Mouse (Mus musculus): ENCODE measurements at regions not wholly inside any gene's neighbourhood (a gene's known extent, or its start where the extent isn't known, plus 50 kb on each side); places are given as distances from the start of the nearest gene placed in this dataset.

DNA sequence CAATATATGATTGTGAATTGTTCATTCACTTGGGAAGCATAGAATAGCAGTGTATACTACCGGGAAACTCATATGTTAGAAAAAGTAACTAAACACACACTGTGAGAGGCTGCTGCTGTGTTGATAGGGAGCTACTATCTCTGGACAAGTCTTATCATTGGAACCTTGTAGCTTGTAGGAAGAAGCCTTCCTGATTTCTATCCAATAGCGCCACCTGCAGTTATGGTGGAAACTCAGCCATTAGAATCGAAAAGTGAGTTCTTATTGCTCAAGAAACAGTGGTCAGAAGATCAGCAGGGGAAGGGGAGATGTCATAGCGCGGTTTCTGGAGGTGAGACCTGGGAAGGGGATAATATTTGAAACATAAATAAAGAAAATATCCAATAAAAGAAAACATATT lies 1245.1 kb upstream of the Cdh6 start:
- peak; percentile 40 for DNase-seq (ENCODE audit: low read depth, low spot score)
- no peak overlapping the region for H3K4me3 ChIP-seq (ENCODE audit: insufficient read depth in 1 of 2, low read depth in 1 of 2, low read length in 2 of 2, poor library complexity in 1 of 2, severe bottlenecking in 1 of 2)
- in situ Hi-C loops (cut with MboI; ENCODE audit: low sequenced_read_pairs in 2 of 2, unreplicated experiment in 2 of 2), result no loop called here
- TF ChIP-seq ZNF384 (IDR thresholded peaks at IDR 0.05; ENCODE audit: low read depth, low read length) (no peak), ZC3H11A (IDR thresholded peaks at IDR 0.05; ENCODE audit: borderline replicate concordance, low read depth, low read length) (peak; percentile 75), MAFK (IDR thresholded peaks at IDR 0.05; ENCODE audit: insufficient read depth, low read depth, low read length) (no peak)
- no peaks in the 10 kb centered on the region for H3K36me3 ChIP-seq (ENCODE audit: control insufficient read depth, insufficient read depth, low read length, poor library complexity, severe bottlenecking)
- H3K9ac ChIP-seq (ENCODE audit: insufficient read depth, low read depth, low read length, poor library complexity, severe bottlenecking), result no peak overlapping the region
- H3K9me3 ChIP-seq (ENCODE audit: control insufficient read depth, insufficient read depth, low read depth, low read length), result no peaks in the 10 kb centered on the region
- H3K27ac ChIP-seq (ENCODE audit: insufficient read depth, low read depth, low read length, poor library complexity, severe bottlenecking), result no peak overlapping the region
- no peaks in the 10 kb centered on the region for H3K4me1 ChIP-seq (ENCODE audit: control insufficient read depth in 2 of 2, insufficient read depth in 2 of 2, low read length in 2 of 2, poor library complexity in 1 of 2)

DNA sequence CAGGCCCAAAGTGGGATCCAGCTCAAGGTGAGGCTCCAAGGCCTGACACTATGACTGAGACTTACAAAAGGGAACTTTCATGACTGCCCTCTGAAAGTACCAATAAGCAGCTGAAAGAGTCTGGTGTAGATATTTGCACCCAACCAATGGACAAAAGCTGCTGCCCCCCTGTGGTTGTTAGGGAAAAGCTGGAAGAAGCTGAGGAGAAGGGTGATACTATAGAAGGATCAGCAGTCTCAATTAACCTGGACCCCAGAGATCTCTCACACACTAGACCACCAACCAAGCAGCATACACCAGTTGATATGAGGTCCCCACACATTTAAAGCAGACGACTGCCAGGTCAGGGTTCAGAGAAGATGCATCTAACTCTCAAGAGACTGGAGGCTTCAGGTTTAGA lies 1211.9 kb upstream of the Cdh6 start:
- TF ChIP-seq MAFK (IDR thresholded peaks at IDR 0.05; ENCODE audit: insufficient read depth, low read depth, low read length) (no peak), ZC3H11A (IDR thresholded peaks at IDR 0.05; ENCODE audit: borderline replicate concordance, low read depth, low read length) (no peak), ZNF384 (IDR thresholded peaks at IDR 0.05; ENCODE audit: low read depth, low read length) (no peak), HCFC1 (IDR thresholded peaks at IDR 0.05; ENCODE audit: borderline replicate concordance, insufficient read depth, low read length) (no peak), CHD2 (IDR thresholded peaks at IDR 0.05; ENCODE audit: low read depth, low read length) (no peak)
- in situ Hi-C loops (cut with MboI; ENCODE audit: low sequenced_read_pairs in 2 of 2, unreplicated experiment in 2 of 2), result no loop called here
- no peak overlapping the region for H3K4me3 ChIP-seq (ENCODE audit: insufficient read depth in 1 of 2, low read depth in 1 of 2, low read length in 2 of 2, poor library complexity in 1 of 2, severe bottlenecking in 1 of 2)

DNA sequence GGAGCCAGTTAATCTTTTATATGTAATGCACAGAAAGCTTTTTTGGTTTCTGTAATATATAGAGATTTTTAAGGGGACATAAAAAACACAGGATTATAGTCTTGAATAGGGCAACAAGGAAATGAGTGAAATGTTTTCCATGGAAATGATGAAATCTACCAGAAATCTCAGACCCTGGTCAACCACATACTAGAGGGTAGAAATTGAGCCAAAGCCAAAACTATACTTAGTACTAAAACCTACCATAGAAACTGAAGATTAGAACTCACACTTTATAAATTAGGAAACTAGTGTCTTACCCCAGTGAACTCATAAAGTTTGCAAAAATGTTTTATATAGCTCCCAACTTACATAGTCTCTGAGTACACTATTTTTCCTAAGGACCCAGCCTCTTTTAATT lies 1204.9 kb upstream of the Cdh6 start:
- no peaks in the 10 kb centered on the region for H3K9me3 ChIP-seq (ENCODE audit: control insufficient read depth, insufficient read depth, low read depth, low read length)
- no peak overlapping the region for H3K9ac ChIP-seq (ENCODE audit: insufficient read depth, low read depth, low read length, poor library complexity, severe bottlenecking)
- H3K27ac ChIP-seq (ENCODE audit: insufficient read depth, low read depth, low read length, poor library complexity, severe bottlenecking), result no peak overlapping the region
- no peak for DNase-seq (ENCODE audit: low read depth, low spot score)
- TF ChIP-seq HCFC1 (IDR thresholded peaks at IDR 0.05; ENCODE audit: borderline replicate concordance, insufficient read depth, low read length), result no peak
- no peak for TF ChIP-seq CHD2 (IDR thresholded peaks at IDR 0.05; ENCODE audit: low read depth, low read length)
- no peak for TF ChIP-seq ZNF384 (IDR thresholded peaks at IDR 0.05; ENCODE audit: low read depth, low read length)
- no peak for TF ChIP-seq ZC3H11A (IDR thresholded peaks at IDR 0.05; ENCODE audit: borderline replicate concordance, low read depth, low read length)
- no peak for TF ChIP-seq MAFK (IDR thresholded peaks at IDR 0.05; ENCODE audit: insufficient read depth, low read depth, low read length)
- in situ Hi-C loops (cut with MboI; ENCODE audit: low sequenced_read_pairs in 2 of 2, unreplicated experiment in 2 of 2), result no loop called here
- no peaks in the 10 kb centered on the region for H3K4me1 ChIP-seq (ENCODE audit: control insufficient read depth in 2 of 2, insufficient read depth in 2 of 2, low read length in 2 of 2, poor library complexity in 1 of 2)
- no peak overlapping the region for H3K4me3 ChIP-seq (ENCODE audit: insufficient read depth in 1 of 2, low read depth in 1 of 2, low read length in 2 of 2, poor library complexity in 1 of 2, severe bottlenecking in 1 of 2)
- H3K36me3 ChIP-seq (ENCODE audit: control insufficient read depth, insufficient read depth, low read length, poor library complexity, severe bottlenecking), result no peaks in the 10 kb centered on the region

More for the DNA sequence above, 1211.9 kb upstream of the Cdh6 start:
- H3K4me1 ChIP-seq (ENCODE audit: control insufficient read depth in 2 of 2, insufficient read depth in 2 of 2, low read length in 2 of 2, poor library complexity in 1 of 2), result no peaks in the 10 kb centered on the region
- no peak overlapping the region for H3K27ac ChIP-seq (ENCODE audit: insufficient read depth, low read depth, low read length, poor library complexity, severe bottlenecking)
- no peak for DNase-seq (ENCODE audit: low read depth, low spot score)
- H3K9me3 ChIP-seq (ENCODE audit: control insufficient read depth, insufficient read depth, low read depth, low read length), result no peaks in the 10 kb centered on the region
- H3K36me3 ChIP-seq (ENCODE audit: control insufficient read depth, insufficient read depth, low read length, poor library complexity, severe bottlenecking), result no peaks in the 10 kb centered on the region
- H3K9ac ChIP-seq (ENCODE audit: insufficient read depth, low read depth, low read length, poor library complexity, severe bottlenecking), result no peak overlapping the region
